Mouse (Mus musculus): ENCODE results near the gene Nubpl. TPM values are rescaled to one million over a fixed set of nuclear protein-coding genes. Genes with fewer than 3 reads are reported as not detected.
"Not testable (repeated sequence)": the region's sequence is repeated elsewhere in the genome, so short reads cannot be mapped to it uniquely, and the experiment has no call there.

Nubpl gene
- total RNA-seq (2015; ENCODE audit: low replicate concordance) = 2.1 TPM in 1 of 2 replicates, not detected in the other
- 5.1 TPM in 1 of 2 replicates, not detected in the other for total RNA-seq (2017; ENCODE audit: low replicate concordance)

DNA sequence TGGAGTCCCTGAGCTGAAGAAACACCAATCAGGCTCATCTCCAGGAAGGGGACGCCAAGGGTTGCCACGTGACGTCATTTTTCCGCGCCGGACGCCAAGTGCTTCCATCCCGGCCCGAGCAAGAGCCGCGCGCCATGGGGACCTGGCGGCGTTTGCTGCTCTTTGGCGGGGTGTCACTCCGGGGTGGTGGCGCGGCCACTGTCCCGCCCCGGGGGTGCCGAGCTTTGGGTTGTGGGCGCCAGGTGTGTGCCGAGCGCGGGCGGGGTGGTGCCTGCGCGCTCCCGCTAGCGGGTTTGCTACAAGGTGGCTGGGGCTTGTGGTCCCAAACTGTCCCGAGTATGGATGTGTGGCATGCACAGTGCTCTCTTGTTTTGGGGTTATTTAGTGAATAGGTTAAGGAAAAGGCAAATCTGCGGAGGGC lies at the start of gene Nubpl:
TSS of gene Nubpl (plus strand) at position 88 of the 421 bp plus-strand sequence.
- peak; percentile 88 for ATAC-seq (replicated peaks; ENCODE audit: low FRiP score, poor library complexity, severe bottlenecking)

GRCm38 (mm10) chr12:52049324-52049723 lies 48.2 kb upstream of the Nubpl start:
- ATAC-seq (replicated peaks; ENCODE audit: low FRiP score, poor library complexity, severe bottlenecking) = no peak

GRCm38 (mm10) chr12:52079296-52079695 lies 18.2 kb upstream of the Nubpl start:
- not testable (repeated sequence) for ATAC-seq (replicated peaks; ENCODE audit: low FRiP score, poor library complexity, severe bottlenecking)

- ATAC-seq (replicated peaks; ENCODE audit: low FRiP score, poor library complexity, severe bottlenecking) = no peak
Observed at GRCm38 (mm10) chr12:52097049-52097649, 388 bp upstream of the Nubpl start.

GRCm38 (mm10) chr12:52120276-52120675 lies 22.7 kb downstream of the Nubpl start:
- ATAC-seq (replicated peaks; ENCODE audit: low FRiP score, poor library complexity, severe bottlenecking) = no peak

- ATAC-seq (replicated peaks; ENCODE audit: low FRiP score, poor library complexity, severe bottlenecking) = no peak
Observed at GRCm38 (mm10) chr12:52126407-52126806, 28.9 kb downstream of the Nubpl start.

DNA sequence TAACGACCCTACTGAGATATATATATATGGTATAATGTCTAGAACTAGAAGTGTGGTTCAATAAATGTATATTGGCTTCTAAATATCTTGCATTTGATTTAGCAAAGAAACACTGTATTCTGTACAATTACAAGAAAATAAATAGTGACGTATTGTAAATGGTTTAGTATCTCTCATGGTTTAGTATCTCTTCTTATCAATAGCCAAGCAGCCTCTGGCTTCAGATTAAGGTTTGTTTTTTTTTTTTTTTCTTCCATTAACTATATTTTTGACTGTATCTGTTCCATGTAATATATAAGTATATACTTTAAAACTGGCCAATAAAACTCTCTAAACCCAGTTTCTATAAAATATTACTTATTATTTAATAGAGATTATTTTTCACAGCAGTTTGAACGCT lies 31.5 kb downstream of the Nubpl start:
- ATAC-seq (replicated peaks; ENCODE audit: low FRiP score, poor library complexity, severe bottlenecking) = no peak

GRCm38 (mm10) chr12:52132256-52132655 lies 34.7 kb downstream of the Nubpl start:
- ATAC-seq (replicated peaks; ENCODE audit: low FRiP score, poor library complexity, severe bottlenecking) = no peak

DNA sequence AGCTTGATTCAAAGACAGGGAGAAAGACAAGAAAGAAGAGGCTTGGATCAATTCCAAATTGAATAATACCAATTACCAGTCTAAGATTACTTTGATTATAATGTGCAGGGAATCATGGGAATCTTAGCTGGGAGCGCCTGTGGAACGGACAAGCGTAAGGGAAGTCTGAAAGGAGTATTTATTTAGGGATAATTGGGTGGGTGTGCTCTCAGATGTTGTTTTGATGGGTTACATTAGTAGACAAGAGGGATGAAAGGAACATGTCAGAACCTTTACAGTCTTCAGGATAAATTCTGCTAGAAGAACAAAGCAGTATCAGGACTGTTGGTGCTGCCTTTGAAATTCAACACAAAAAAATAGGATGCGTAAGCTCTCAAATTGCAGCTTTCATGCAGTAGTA lies 40.8 kb downstream of the Nubpl start:
- no peak for ATAC-seq (replicated peaks; ENCODE audit: low FRiP score, poor library complexity, severe bottlenecking)

DNA sequence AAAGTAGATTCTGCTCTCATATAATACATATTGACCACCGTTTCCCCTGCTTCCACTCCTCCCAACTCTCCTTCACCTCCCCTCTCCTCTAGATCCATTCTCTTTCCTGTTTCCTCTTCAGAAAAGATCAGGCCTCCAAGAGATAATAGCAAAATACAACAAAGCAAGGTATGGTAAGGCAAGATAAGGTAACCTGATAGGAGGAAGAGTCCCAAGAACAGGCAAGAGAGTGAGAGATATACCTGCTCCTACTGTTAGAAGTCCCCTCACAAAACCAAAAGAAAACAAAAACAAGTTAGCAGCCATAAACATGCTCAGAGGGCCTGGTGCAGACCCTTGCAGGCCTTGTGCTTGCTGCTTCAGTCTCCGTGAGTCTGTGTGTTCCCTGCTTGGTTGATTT lies 49.1 kb downstream of the Nubpl start:
- ATAC-seq (replicated peaks; ENCODE audit: low FRiP score, poor library complexity, severe bottlenecking) = no peak

DNA sequence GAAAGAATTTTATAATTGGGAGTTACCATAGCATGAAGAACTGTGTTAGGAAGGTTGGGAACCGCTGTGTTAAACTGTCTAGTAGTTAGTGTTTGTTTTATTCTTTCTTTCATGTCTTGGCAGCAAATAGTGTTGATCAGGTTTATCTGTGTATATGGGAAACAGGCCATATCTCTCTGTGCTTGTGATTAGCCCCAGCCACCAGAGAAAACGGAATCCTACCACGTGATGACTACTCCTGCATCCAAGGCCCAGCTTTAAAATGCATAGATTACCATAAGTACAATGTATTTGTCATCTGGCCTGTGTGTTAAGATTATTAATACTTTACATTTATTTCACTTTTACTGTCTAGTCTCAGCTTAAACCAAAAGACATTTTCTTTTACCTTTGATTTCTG lies 51.9 kb downstream of the Nubpl start:
- ATAC-seq (replicated peaks; ENCODE audit: low FRiP score, poor library complexity, severe bottlenecking) = no peak

DNA sequence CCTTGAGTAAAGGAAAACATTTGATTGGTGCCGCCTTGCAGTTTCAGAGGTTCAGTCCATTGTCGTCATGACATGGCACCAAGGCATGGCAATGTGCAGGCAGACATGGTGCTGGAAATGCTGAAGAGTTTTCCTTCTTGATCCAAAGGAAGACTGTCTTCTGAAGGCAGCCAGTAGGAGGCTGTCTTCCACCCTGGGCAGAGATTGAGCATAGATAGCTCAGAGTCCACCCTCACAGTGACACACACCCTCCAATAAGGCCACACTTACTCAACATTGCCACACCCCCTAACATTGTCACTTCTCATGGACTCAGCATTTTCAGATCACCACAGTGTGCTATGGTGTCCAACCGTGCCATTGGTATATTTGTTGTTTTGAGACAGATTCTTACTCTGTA lies 54.5 kb downstream of the Nubpl start:
- no peak for ATAC-seq (replicated peaks; ENCODE audit: low FRiP score, poor library complexity, severe bottlenecking)

- no peak for ATAC-seq (replicated peaks; ENCODE audit: low FRiP score, poor library complexity, severe bottlenecking)
Observed at GRCm38 (mm10) chr12:52154906-52155305, 57.4 kb downstream of the Nubpl start.

DNA sequence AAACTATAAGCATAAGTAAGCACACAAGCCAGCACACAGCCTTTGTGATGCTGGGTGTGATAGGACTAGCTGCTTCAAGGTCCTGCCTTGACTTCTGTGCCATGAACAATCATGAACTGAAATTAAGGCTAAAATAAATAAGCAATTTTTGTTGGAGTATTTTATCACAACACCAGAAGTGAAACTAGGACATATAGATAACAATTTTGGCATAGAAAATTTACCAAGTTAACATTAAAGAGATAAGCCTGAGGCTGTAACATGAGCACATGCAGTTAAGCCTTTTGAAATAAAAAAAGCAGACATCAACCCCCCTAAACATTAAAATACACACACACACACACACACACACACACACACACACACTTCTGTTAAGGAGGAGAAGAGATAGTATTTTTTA lies 66.9 kb downstream of the Nubpl start:
- no peak for ATAC-seq (replicated peaks; ENCODE audit: low FRiP score, poor library complexity, severe bottlenecking)

DNA sequence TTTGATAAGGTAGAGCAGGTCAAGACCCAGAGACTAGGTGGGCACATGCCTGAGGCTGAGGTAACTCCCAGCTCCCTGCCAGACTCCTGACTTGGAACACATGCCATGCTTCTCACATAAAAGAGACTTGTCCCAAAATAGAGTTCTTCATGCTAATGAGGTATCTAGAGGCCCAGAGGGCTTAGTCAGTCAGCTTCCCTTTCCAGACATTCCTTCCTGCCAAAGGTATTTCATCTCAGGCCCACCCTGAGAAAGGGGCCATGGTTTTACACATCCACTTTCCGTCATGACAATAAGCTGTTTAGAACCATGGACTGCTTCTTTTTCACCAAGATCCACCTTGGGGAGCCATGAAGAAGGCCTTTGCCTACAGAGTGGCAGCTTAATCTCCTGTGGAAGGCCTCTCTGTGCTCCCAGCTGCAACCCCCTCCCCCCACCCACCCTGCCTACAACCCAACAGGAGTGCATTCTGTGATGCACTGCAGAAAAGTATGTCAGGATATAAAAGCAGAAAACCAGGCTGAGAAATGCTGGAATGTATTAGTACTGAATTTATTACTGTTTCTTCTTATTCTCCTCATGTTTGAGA lies 88.8 kb downstream of the Nubpl start:
- no peak for ATAC-seq (replicated peaks; ENCODE audit: low FRiP score, poor library complexity, severe bottlenecking)

- no peak for ATAC-seq (replicated peaks; ENCODE audit: low FRiP score, poor library complexity, severe bottlenecking)
Observed at GRCm38 (mm10) chr12:52186963-52187590, 89.5 kb downstream of the Nubpl start.

DNA sequence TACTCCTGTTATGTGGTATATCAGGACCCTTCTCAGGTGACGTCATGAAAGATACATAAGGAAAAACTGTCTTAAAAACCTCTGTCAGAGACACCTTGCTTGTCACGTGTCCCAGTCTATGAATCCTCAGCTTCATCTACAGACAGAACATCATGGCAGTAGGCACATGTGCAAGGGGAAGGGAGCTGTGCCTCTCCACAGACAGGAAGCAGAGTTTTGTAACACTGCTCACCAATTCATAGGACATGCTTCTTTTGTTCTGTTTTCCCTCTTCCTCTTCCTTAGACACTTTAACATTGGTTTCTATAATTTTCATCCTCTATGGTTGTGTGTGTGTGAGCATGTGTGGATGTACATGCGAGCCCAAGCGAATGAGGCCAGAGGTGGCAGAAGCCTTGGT lies 100.9 kb downstream of the Nubpl start:
- no peak for ATAC-seq (replicated peaks; ENCODE audit: low FRiP score, poor library complexity, severe bottlenecking)

GRCm38 (mm10) chr12:52209121-52209610 lies 111.6 kb downstream of the Nubpl start:
- no peak for ATAC-seq (replicated peaks; ENCODE audit: low FRiP score, poor library complexity, severe bottlenecking)

DNA sequence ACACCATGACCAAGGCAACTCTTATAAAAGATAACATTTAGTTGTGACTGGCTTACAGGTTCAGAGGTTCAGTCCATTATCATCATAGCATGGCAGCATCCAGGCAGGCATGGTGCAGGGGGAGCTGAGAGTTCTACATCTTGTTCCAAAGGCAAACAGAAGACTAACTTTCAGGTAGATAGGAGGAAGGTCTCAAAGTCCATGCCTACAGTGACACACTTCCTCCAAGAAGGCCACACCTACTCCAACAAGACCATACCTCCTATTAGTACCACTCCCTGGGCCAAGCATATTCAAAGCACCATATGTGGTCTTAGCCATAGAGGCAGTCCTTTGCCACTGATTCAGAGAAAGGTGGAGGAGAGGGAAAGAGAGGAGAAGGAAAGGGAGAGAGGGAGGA lies 113.6 kb downstream of the Nubpl start:
- ATAC-seq (replicated peaks; ENCODE audit: low FRiP score, poor library complexity, severe bottlenecking) = no peak

- ATAC-seq (replicated peaks; ENCODE audit: low FRiP score, poor library complexity, severe bottlenecking) = no peak
Observed at GRCm38 (mm10) chr12:52214837-52215236, 117.3 kb downstream of the Nubpl start.

DNA sequence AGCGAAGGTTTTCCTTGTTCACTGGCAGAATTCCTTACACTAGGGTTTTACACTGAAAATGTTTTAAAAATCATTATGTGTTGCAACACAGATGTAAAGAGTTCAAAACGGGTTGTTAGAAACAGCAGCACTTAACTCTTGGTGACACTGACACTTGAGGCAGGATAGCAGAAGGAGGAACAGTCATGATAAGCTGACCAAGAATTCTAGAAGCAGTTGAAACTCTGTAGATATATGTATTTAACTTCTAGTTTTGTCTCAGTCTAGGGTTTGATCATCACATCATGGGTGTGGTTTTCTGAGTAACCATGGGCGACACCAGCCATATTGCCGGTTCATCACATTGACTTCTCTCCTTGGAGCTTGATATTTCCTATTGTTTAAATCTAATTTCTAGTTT lies 127.4 kb downstream of the Nubpl start:
- ATAC-seq (replicated peaks; ENCODE audit: low FRiP score, poor library complexity, severe bottlenecking) = no peak
